Mouse (Mus musculus): ENCODE data around the gene Ltb4r1.

Ltb4r1 gene

GRCm38 (mm10) chr14:55765696-55766095, at the start of gene Ltb4r1:
Ltb4r1 (plus strand) TSS chr14:55765962.
- DNase-seq = no peak

GRCm38 (mm10) chr14:55716271-55716670, 49.5 kb upstream of the Ltb4r1 start:
- no peak for DNase-seq

- DNase-seq = no peak
Observed at GRCm38 (mm10) chr14:55716884-55717283, 48.9 kb upstream of the Ltb4r1 start.

DNA sequence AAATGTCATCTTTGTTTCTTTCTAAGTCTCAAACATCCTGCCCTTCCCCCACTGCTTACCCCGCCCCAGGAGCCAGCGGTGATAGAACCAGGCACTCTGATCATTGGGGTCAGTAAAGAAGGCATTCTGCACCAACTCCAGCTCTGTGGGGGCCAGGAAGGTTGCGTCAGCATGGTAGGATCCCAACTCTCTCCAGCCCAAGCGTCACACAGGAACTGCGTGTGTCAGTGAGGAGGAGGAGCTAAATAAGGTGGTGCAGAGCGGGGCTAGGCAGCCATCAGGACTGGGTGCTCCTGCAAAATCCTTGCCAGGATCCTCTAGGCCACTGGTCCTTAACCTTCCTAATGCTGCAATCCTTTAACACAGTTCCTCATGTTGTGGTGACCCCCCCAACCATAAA, 46.0 kb upstream of the Ltb4r1 start:
- DNase-seq = no peak

DNA sequence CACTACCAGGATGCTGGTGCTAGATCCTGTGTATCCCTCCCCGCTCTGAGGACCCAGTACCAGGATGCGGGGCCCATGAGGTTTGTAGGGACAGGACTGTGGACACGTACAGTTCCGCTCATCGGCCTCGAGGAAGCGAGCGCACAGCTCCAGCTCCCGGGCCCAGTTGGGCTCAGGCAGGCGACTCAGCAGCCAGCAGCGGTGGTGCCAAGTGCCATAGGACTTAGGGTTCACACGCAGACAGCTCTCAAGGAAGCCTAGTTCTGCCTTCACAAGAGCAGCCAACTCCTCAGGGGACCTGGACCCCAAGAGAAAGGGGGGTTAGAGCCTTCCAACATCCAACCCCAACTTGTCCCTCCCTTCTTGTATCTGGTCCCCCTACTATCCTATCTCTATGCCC, 45.1 kb upstream of the Ltb4r1 start:
- DNase-seq = no peak

DNA sequence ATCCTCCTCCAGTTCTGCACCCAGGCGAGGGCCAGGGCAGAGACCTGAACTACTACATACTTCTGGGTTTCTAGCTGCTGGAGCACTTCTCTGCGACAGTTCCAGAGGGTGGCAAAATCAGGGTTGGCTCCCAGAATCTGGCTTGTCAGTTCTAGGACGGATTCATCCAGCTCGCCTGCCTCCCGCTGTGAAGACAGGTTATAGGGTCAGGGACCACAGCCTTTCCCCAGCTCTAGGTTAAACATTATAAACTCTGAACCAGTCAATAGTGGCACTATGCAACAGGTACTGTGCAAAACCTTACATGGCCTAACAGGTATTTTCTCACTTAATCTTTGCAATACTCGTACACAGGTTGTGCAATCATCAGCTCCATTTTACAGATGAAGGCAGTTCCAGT, 44.7 kb upstream of the Ltb4r1 start:
- no peak for DNase-seq

DNA sequence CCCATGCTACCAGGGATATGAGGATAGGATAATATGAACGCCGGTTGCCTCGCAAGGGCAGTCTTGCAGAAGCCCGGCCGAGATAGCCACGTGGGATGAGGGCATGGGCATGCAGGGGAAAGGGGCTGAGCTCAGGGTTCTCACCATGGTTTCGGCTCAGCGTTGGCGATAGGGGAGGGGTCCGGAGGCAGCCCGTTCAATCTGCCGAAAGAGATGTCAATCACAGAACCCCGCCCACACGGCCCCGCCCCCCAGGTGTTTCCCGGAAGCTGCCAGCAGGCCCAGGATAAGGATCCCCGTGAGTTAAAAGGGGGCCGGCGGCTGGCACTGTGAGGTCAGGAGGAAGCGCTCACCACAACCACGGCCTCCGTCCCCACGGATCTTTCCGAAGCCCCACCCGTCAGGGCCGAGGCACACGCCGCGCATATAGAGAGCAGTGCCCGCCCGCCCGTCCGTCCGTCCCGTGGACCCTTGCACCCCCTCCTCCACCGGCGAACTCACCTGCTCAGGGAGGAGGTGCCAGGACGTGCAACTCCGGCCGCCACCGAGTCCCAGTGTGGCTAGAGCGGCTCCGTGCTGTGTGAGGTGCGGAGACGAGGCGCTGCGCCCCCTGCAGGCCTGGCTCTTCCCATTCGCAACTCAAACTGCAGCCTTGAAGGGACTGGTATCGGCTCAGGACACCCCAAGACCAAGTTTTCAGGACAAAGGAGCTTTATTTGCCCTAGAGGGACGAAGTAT, 43.9 kb upstream of the Ltb4r1 start, which contains the start of gene Rabggta:
Gene Rabggta, minus strand, starts transcription at position 564 of the 738 bp plus-strand sequence.
- peak; percentile 90 for DNase-seq

GRCm38 (mm10) chr14:55722438-55722945, 43.3 kb upstream of the Ltb4r1 start:
- DNase-seq = no peak

DNA sequence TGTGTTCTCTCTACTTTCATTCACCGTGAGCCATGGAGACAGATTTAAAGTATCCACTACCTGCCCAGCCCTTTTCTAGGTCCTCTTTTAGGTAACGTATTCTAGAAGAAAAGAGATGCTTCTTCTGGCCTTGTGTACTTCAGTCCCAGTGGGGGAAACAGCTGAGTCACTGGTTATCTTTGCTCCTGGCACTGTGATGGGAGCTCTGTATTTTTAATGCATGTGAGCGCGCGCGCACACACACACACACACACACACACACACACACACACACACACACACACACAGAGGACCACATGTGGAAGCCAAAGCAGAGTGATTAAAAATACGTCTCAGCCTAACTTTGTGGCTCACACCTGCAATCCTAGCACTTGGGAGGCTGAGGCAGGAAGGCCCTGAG, 42.3 kb upstream of the Ltb4r1 start:
- no peak for DNase-seq

GRCm38 (mm10) chr14:55724411-55724871, 41.3 kb upstream of the Ltb4r1 start:
- no peak for DNase-seq

DNA sequence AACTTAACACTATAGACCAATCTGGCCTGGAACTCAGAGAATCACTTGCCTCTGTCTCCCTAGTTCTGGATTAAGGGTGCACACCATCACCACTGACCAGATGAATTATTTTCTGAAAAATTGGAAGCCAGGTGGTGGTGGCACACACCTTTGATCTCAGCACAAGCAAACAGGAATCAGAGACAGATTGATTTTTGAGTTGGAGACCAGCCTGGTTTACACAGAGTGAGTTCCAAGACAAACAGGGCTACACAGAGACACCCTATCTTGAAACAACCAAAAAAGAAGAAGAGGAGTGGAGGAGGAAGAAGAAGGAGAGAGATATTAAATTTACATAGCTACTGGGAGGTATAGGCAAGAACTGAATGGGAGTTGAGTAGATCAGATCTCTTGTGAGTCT, 39.5 kb upstream of the Ltb4r1 start:
- no peak for DNase-seq

DNA sequence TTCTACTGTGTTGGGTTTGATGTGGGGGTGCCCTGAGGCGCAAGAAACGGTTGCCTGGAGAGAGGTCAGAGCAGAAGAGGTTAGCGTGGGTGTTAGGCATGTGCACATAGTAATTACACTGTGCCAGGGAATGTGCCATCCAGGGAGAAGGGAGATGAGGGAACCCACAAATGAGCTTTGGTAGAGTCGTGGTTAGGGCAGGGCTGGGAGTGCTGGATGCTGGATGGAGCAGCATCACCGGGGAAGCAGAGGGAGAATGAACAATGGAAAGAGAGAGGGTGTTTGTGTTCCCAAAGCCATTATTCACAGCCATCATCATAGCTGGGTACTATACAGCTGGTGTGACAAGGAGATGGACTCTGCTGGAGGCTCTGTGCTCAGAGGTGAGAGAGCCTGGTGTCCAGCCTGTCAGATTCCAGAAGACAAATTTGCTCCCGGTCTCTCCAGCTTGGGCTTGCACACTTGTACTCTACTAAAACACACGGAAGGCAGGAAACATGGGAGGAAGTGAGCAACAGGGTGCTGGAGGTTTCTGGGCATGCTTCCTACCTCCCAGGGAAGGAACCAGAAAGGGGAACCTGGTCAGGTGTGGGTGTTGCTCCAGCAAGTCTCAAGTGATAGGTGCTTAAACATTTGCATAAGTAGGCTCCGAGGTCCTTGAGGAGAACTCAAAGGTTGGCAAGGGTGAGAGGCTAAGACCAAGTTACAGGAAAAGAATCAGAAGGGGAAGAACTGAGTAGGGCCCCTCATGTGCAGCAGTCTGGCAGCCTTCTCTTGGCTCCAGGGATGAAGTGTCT, 37.7 kb upstream of the Ltb4r1 start:
- DNase-seq = no peak

DNA sequence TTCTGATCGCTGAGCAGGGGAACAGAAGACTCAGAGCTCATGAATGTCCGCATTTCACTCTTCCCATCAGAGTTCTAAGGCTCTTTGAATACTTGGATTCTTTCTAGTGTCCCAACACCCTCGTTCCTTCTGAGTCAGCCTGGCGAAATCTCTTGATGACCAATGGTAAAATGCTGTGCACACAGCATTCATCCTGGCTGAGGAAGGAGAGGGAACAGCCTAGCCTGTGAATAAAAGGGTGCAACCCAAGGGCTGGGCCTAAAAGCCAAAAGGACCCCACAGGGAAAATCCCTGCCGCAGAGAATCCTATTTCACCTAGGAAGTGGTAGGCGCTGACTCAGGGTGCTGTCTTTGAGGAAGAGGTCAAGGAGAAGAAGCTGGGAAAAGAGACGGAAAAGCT, 35.6 kb upstream of the Ltb4r1 start:
- no peak for DNase-seq

GRCm38 (mm10) chr14:55730531-55731032, 35.2 kb upstream of the Ltb4r1 start:
- DNase-seq = peak; percentile 15

GRCm38 (mm10) chr14:55733889-55734288, 31.9 kb upstream of the Ltb4r1 start:
- no peak for DNase-seq

- no peak for DNase-seq
Observed at GRCm38 (mm10) chr14:55734869-55735268, 30.9 kb upstream of the Ltb4r1 start.

DNA sequence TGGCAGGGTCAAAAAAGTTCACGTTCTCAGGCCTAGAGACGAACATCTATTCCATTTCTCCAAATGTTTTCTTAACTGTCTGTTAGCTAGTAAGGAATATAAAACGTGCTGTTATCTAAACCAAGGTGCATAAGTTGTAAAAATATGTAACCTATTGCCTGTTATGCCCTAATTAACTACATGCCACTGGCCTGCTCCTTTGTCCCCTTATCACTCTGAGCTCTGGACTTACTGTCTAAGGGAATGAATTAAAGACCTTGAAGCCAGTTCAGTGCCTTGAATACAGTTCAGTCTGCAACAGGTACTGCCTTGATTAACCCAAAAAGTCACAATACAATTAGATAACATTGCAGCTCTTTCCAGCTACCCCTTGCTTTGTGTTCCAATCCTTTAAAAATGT, 30.4 kb upstream of the Ltb4r1 start:
- no peak for DNase-seq

DNA sequence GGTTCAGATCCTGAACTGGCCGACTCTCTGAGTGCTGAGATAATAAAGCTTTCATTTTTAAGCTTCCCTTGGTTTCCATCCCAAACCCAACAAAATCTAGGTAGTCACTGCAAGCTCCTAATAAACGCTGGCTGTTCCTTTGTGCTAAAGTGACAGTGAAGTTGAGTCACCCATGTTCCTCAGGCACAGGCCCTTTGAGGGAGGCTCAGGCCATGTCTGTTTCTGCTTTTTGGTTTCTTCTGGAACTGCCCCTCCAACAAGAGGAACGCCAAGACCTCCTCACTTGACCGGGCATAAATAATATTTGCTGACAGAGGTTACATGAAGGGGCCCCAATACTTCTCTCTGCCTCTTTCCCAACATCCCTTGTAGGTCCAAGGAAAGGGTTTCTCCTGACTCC, 30.0 kb upstream of the Ltb4r1 start:
- no peak for DNase-seq

DNA sequence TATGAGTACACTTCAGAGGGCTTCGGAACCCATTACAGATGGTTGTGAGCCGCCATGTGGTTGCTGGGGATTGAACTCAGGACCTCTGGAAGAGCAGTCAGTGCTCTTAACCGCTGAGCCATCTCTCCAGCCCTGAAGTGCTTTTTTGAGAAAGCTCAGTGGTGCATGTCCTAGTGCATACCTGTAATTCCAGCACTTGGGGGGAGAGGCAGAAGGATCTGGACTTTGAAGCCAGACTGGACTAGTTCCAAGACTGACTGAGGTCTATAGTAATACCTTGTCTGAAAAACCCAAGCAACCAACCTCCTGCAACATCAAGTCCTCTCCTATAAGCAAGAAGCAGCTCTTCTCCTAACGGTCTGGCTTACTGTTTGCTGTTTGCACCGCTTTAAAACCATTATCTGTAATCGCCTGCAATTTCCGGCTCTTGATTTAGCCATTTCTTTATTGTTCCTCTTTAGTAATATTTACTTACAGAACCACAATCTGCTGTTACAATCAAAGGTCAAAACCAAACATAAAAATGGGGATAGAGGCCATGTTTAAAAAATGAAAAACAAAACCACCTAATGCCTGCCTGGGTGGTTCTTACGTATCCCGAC, 28.6 kb upstream of the Ltb4r1 start:
- DNase-seq = no peak

DNA sequence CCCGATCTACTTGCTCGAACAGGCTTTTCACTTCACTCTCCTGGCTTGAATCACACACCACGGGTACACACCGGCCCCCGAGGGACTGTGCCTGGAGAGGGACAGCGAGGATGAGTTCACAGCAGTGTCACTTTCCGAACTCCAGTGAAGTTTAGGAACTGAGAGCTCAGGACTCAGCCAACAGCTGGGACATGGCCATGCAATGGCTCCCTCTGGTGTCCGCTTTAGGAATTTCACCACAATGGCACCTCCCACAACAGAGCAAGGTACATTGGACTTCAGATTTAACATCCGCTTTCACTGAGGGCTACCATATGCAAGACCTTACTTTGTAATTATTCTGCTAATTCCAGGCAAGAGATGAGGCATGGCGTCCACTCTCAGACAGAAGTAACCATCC, 22.1 kb upstream of the Ltb4r1 start:
- peak; percentile 82 for DNase-seq

GRCm38 (mm10) chr14:55745180-55745860, 20.4 kb upstream of the Ltb4r1 start, which contains the start of the genes Dhrs1 and Nop9:
Dhrs1 (minus strand) TSS chr14:55745690.
Nop9 (plus strand) TSS chr14:55745693.
- DNase-seq = peak; percentile 89

DNA sequence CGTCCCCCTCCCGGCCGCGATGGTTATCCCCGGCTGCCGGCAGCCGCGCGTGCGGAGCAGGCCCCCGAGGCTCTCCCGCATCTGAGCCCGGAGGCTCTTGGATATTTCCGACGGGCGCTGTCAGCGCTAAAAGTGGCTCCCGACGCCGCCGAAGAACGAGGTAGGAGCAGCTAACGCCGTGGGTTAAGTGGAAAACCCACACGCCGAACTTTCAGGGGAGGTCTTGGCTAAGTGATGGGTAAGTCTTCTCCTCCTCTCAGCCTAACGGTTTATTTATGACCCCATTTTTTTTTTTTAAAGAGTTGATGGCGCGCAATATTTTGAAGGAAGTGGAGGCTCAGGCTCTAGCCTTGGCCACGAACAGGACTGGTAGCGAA, 19.9 kb upstream of the Ltb4r1 start:
- DNase-seq = no peak

All from right cerebral cortex, postnatal 25 days (tissue).